13 mouse cellular contexts compared by ENCODE assay signal in the genomic region with DNA sequence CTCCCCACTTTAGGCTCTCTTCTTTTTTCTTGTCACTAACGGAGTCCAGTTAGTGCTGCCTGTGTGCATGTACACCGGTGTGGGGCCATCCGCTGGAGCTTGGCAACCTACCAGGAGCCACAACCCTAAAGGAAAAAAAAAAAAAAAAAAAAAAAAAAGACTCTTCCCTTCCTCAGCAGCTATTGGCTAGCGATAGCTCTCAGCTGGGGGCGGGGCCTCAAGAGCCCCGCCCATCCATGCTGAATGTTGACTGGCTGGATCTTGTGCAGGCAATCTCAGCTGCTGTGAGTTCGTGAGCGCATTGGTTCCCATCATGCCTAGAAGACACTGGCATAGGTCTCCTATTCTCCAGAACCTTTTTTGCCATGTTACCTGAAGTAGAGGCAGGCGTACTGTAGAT. TPM values are rescaled to one million over a fixed set of nuclear protein-coding genes. Genes with fewer than 3 reads are reported as not detected.
DNase-seq lines count a peak whose midpoint lies in the region; ATAC-seq and TF ChIP-seq lines count a peak whose summit lies in the region.
"Had no signal": no experiment of that assay in that cellular context is flagged by ENCODE, and none has a peak within 500 bp of the region (broad histone marks: within the 10 kb centered on the region; RNA-seq: fewer than 3 reads in every experiment).

No protein-coding gene starts in this region.

- peak overlapping the region; percentile 13; the same call in 1 of the 2 replicates for H3K4me2 ChIP-seq in heart, embryonic 14.5 days (ENCODE audit: low read length)
- H3K4me2 ChIP-seq in kidney, embryonic 14.5 days (replicated peaks; ENCODE audit: low read depth, low read length) = no peak overlapping the region
- H3K4me2 ChIP-seq: hindbrain, embryonic 13.5 days had no signal

- no peak for ATAC-seq in heart, embryonic 14.5 days (ENCODE audit: insufficient number of reproducible peaks, insufficient read depth, low FRiP score, low read depth)
- ATAC-seq in kidney, embryonic 14.5 days (ENCODE audit: low FRiP score, low TSS enrichment) = no peak
- ATAC-seq in inflammation-experienced regulatory T-cells, adult 6 months = no peak

- H3K27ac ChIP-seq in heart, embryonic 14.5 days (replicated peaks in 1 of 2; ENCODE audit: control insufficient read depth in 1 of 2, insufficient read depth in 1 of 2, low read depth in 2 of 2, low read length in 2 of 2) = no peak overlapping the region
- no peak overlapping the region for H3K27ac ChIP-seq in thymus, adult 2 months (ENCODE audit: control insufficient read depth, insufficient read depth, low read length)
- H3K27ac ChIP-seq in kidney, embryonic 14.5 days (ENCODE audit: low read depth, low read length) = no peak overlapping the region
- H3K27ac ChIP-seq: hindbrain, embryonic 13.5 days; liver, embryonic 14.5 days had no signal

- WGBS in heart, embryonic 14.5 days = 14% methylated on average over 9 of the region's 9 CpGs
- WGBS in thymus, adult 2 months = 27% methylated on average over 9 of the region's 9 CpGs
- 22% methylated on average over 9 of the region's 9 CpGs for WGBS in kidney, embryonic 14.5 days

- H3K9ac ChIP-seq in heart, embryonic 14.5 days (ENCODE audit: low read length) = no peak overlapping the region
- H3K9ac ChIP-seq in kidney, embryonic 14.5 days (ENCODE audit: low read depth, low read length) = no peak overlapping the region
- H3K9ac ChIP-seq: hindbrain, embryonic 13.5 days; liver, embryonic 14.5 days had no signal

- TF ChIP-seq CTCF in thymus, adult 2 months (IDR thresholded peaks at IDR 0.05; ENCODE audit: borderline replicate concordance, control insufficient read depth, extremely low read depth, insufficient read depth, low read length, poor library complexity) = no peak

- TF ChIP-seq POLR2A in thymus, adult 2 months (IDR thresholded peaks at IDR 0.05; ENCODE audit: control insufficient read depth, extremely low read depth, insufficient read depth, low read length, poor library complexity) = no peak

- H3K4me3 ChIP-seq in heart, embryonic 14.5 days (ENCODE audit: control insufficient read depth in 1 of 2, insufficient read depth in 1 of 2, low read depth in 1 of 2, low read length in 2 of 2) = no peak overlapping the region
- H3K4me3 ChIP-seq in thymus, adult 2 months (ENCODE audit: control insufficient read depth, insufficient read depth, low read length) = no peak overlapping the region
- H3K4me3 ChIP-seq in kidney, embryonic 14.5 days (ENCODE audit: low read length) = no peak overlapping the region
- H3K4me3 ChIP-seq: hindbrain, embryonic 13.5 days had no signal

- H3K36me3 ChIP-seq in heart, embryonic 14.5 days (ENCODE audit: control insufficient read depth, insufficient read depth, low read length) = no peaks in the 10 kb centered on the region
- no peaks in the 10 kb centered on the region for H3K36me3 ChIP-seq in thymus, adult 2 months (ENCODE audit: control insufficient read depth, insufficient read depth, low read length)
- H3K36me3 ChIP-seq in kidney, embryonic 14.5 days (ENCODE audit: control insufficient read depth, insufficient read depth, low read length) = no peaks in the 10 kb centered on the region
- H3K36me3 ChIP-seq: hindbrain, embryonic 13.5 days had no signal

- peaks cover 4% of the 10 kb centered on the region for H3K27me3 ChIP-seq in heart, embryonic 14.5 days (ENCODE audit: control insufficient read depth, insufficient read depth, low read length)
- H3K27me3 ChIP-seq in thymus, adult 2 months (ENCODE audit: control insufficient read depth, insufficient read depth, low read length) = no peaks in the 10 kb centered on the region
- H3K27me3 ChIP-seq in kidney, embryonic 14.5 days (ENCODE audit: control insufficient read depth, insufficient read depth, low read length) = peaks cover 7% of the 10 kb centered on the region; the same call in 1 of the 2 replicates
- H3K27me3 ChIP-seq: hindbrain, embryonic 13.5 days had no signal

- peaks cover 2 to 10% of the 10 kb centered on the region in 2 experiments; a peak in 1 of 4 replicates for H3K4me1 ChIP-seq in heart, embryonic 14.5 days (ENCODE audit: control insufficient read depth in 2 of 2, insufficient read depth in 2 of 2, low read length in 2 of 2)
- H3K4me1 ChIP-seq in thymus, adult 2 months (replicated peaks; ENCODE audit: control insufficient read depth, insufficient read depth, low read length) = peaks cover 42% of the 10 kb centered on the region
- H3K4me1 ChIP-seq in kidney, embryonic 14.5 days (ENCODE audit: control insufficient read depth, insufficient read depth, low read length) = no peaks in the 10 kb centered on the region

- no peaks in the 10 kb centered on the region for H3K9me3 ChIP-seq in heart, embryonic 14.5 days (ENCODE audit: control insufficient read depth, low read length)
- no peaks in the 10 kb centered on the region for H3K9me3 ChIP-seq in kidney, embryonic 14.5 days (ENCODE audit: control insufficient read depth, low read length)
- H3K9me3 ChIP-seq: hindbrain, embryonic 13.5 days had no signal

- DNase-seq in heart, adult 11 months = no peak
- peak; percentile 36 for DNase-seq in thymus, postnatal 4 days
- DNase-seq in thymus, adult 2 months = no peak
- DNase-seq in induced T-regulatory cell, adult 2 months (ENCODE audit: low read depth) = peak; percentile 71
- DNase-seq in spleen, postnatal 14 days (ENCODE audit: low spot score in 2 of 2) = no peak
- DNase-seq: adrenal gland, postnatal 36 days; right cerebral cortex, postnatal 25 days; thymus, postnatal 14 days had no signal

RNA-seq across cellular contexts. Expression of a gene that starts 44.5 kb away (rescaled TPM):
- not detected in 2 replicates for polyA plus RNA-seq in heart, embryonic 14.5 days (2014; fragmentation: Nextera tagmentation; extraction: Ambion mirVana)
- polyA plus RNA-seq in thymus, adult 2 months (2012; rRNA removed) = 3.6 and 4.3 TPM in 2 replicates
- not detected in 2 replicates for polyA plus RNA-seq in kidney, embryonic 14.5 days (2014; fragmentation: Nextera tagmentation; extraction: Ambion mirVana)
- polyA plus RNA-seq in inflammation-experienced regulatory T-cells, adult 6 months (2017; shearing (Covaris generic)) = 1 to 10 TPM in 2 of 3 experiments, under 1 TPM in 1; 0.30 to 2.4 (median 2.2) TPM
- polyA plus RNA-seq: liver, embryonic 14.5 days had no signal

RNA-seq across cellular contexts. Expression of a gene that starts 51.7 kb away (rescaled TPM):
- polyA plus RNA-seq in heart, embryonic 14.5 days (2014; fragmentation: Nextera tagmentation; extraction: Ambion mirVana) = 20.1 and 21.2 TPM in 2 replicates
- polyA plus RNA-seq in thymus, adult 2 months (2012; rRNA removed) = 7.1 and 8.5 TPM in 2 replicates
- polyA plus RNA-seq in kidney, embryonic 14.5 days (2014; fragmentation: Nextera tagmentation; extraction: Ambion mirVana) = 12.9 and 20.9 TPM in 2 replicates
- 1 to 10 TPM in 2 of 3 experiments, under 1 TPM in 1; 0.68 to 1.5 (median 1.2) TPM for polyA plus RNA-seq in inflammation-experienced regulatory T-cells, adult 6 months (2017; shearing (Covaris generic))

Comparison
In these comparisons a context has a peak if more than half of its experiments do, and no peak if none do; other contexts are left out.
1. DNase-seq: peak in thymus, postnatal 4 days (single experiment) and induced T-regulatory cell, adult 2 months (single experiment); none in heart, adult 11 months (single experiment), thymus, adult 2 months (single experiment) and spleen, postnatal 14 days (0 of 2).